Mouse (Mus musculus) liver, embryonic 14.5 days (tissue): ENCODE data around the gene G430095P16Rik. TPM values are rescaled to one million over a fixed set of nuclear protein-coding genes. Genes with fewer than 3 reads are reported as not detected.

Source experiments
- ATAC-seq: fragments of 200-750 bp; cut with Nextera tagmentation; 2 replicates; pipeline ENCODE4 v1.8.0; 2017; ENCODE audit warnings: moderate number of reproducible peaks, mild to moderate bottlenecking, moderate library complexity; ENCODE audit not compliant: insufficient read depth
- DNase-seq, 3 experiments: peaks; one replicate each; pipeline ENCODE4 v3.0.0-alpha.2; 2012 to 2013; ENCODE audit warnings: low read depth in 3 of 3, low spot score in 3 of 3
- H3K27ac ChIP-seq: fragments of 300-500 bp; sonication (generic); 2 replicates; pipeline ENCODE4 v1.5.1; 2014; ENCODE audit warnings: moderate library complexity, mild to moderate bottlenecking, control low read depth, inconsistent platforms
- H3K27me3 ChIP-seq: fragments of 300-500 bp; sonication (generic); 2 replicates; pipeline ENCODE4 v1.6.1; 2014; ENCODE audit warnings: mild to moderate bottlenecking, low read length, moderate library complexity; ENCODE audit not compliant: control insufficient read depth, insufficient read depth
- H3K36me3 ChIP-seq: fragments of 300-500 bp; sonication (generic); replicated peaks from 2 replicates; pipeline ENCODE4 v1.6.1; 2014; ENCODE audit warnings: low read depth; ENCODE audit not compliant: control insufficient read depth, insufficient read depth
- H3K4me1 ChIP-seq, 2 experiments: fragments of 200-500 bp in 1 of 2; fragments of 300-500 bp in 1 of 2; sonication (generic) in 1 of 2; replicated peaks; 2 replicates each; pipeline ENCODE4 v1.6.1; 2012 to 2014; ENCODE audit warnings: antibody characterized with exemption in 1 of 2, inconsistent platforms in 1 of 2, low read length in 1 of 2; ENCODE audit not compliant: control insufficient read depth in 2 of 2, insufficient read depth in 2 of 2
- H3K4me2 ChIP-seq: fragments of 300-500 bp; sonication (generic); 2 replicates; pipeline ENCODE4 v1.6.1; 2014; ENCODE audit warnings: low read depth, mild to moderate bottlenecking, control low read depth, moderate library complexity
- H3K4me3 ChIP-seq, 2 experiments: fragments of 200-500 bp in 1 of 2; fragments of 300-500 bp in 1 of 2; sonication (generic) in 1 of 2; 2 replicates each; pipeline ENCODE4 v1.5.1; 2012 to 2014; ENCODE audit warnings: low read depth in 2 of 2, low read length in 2 of 2, mild to moderate bottlenecking in 2 of 2, control low read depth in 1 of 2, inconsistent platforms in 1 of 2, moderate library complexity in 1 of 2; ENCODE audit not compliant: insufficient read depth in 1 of 2
- H3K9ac ChIP-seq: fragments of 300-500 bp; sonication (generic); replicated peaks from 2 replicates; pipeline ENCODE4 v1.6.1; 2014; ENCODE audit warnings: mild to moderate bottlenecking, control low read depth, moderate library complexity
- H3K9me3 ChIP-seq: fragments of 300-500 bp; sonication (generic); 2 replicates; pipeline ENCODE4 v1.6.1; 2016; ENCODE audit warnings: low read length, mixed read lengths; ENCODE audit not compliant: control insufficient read depth
- CTCF ChIP-seq: IDR thresholded peaks from 2 replicates; pipeline ENCODE4 v1.5.1; 2016; ENCODE audit warnings: antibody characterized with exemption, low read depth, control low read depth
- EP300 ChIP-seq: IDR thresholded peaks from 2 replicates; pipeline ENCODE4 v1.6.1; 2016; ENCODE audit warnings: antibody characterized with exemption, low read depth
- WGBS: fragments of 180-500 bp; shearing (Covaris S2); extraction: QIAGEN DNeasy Blood & Tissue Kit; methylation state at CpG from one replicate; pipeline ENCODE4 v1.1.7; 2014; ENCODE audit not compliant: insufficient replicate concordance; 5-methylcytosine and 5-hydroxymethylcytosine counted together
- polyA plus RNA-seq, 2 experiments: library from polyadenylated mRNA; depleted of rRNA in 1 of 2; stranded (reverse) in 1 of 2; unstranded in 1 of 2; fragments of >200 nt; fragmentation: Nextera tagmentation in 1 of 2; extraction: Ambion mirVana in 1 of 2; gene quantifications; 2 replicates each; pipeline versions ENCODE4 v1.2.1 to v1.2.3; 2012 to 2014

Gene G430095P16Rik
- polyA plus RNA-seq, 2 experiments: 10.3 to 11.9 TPM

GRCm38 (mm10) chr8:84703466-84704249, 19.1 kb upstream of the G430095P16Rik start:
- Histone ChIP-seq H3K36me3 (peaks cover 25% of the 10 kb centered on the region), H3K27ac (peak overlapping the region; percentile 98), H3K9ac (peak overlapping the region; percentile 100), H3K9me3 (no peaks in the 10 kb centered on the region), H3K4me3 (peak overlapping the region; percentile 88 to 98), H3K4me1 (peaks cover 42 to 51% of the 10 kb centered on the region in 2 experiments), H3K4me2 (peak overlapping the region; percentile 90), H3K27me3 (peaks cover 11% of the 10 kb centered on the region)
- DNase-seq: no peak
- TF ChIP-seq CTCF: peak; percentile 50; the same call in 1 of the 2 replicates
- TF ChIP-seq EP300: no peak
- 2% methylated on average over 38 of the region's 38 CpGs for WGBS
- no peak for ATAC-seq

GRCm38 (mm10) chr8:84704356-84704755, 18.5 kb upstream of the G430095P16Rik start:
- WGBS: under 1% methylated on average over 16 of the region's 16 CpGs
- Histone ChIP-seq H3K36me3 (peaks cover 24% of the 10 kb centered on the region), H3K27ac (peak overlapping the region; percentile 98), H3K9me3 (no peaks in the 10 kb centered on the region), H3K27me3 (peaks cover 11% of the 10 kb centered on the region), H3K9ac (peak overlapping the region; percentile 100), H3K4me2 (peak overlapping the region; percentile 90), H3K4me3 (peak overlapping the region; percentile 88 to 98), H3K4me1 (peaks cover 42 to 52% of the 10 kb centered on the region in 2 experiments)
- ATAC-seq: peak; percentile 27; the same call in 1 of the 2 replicates
- DNase-seq: peak; percentile 74 to 79 (median 74)
- TF ChIP-seq EP300 (no peak), CTCF (peak; percentile 99)

- Histone ChIP-seq H3K27ac (peak overlapping the region; percentile 98), H3K36me3 (peaks cover 22% of the 10 kb centered on the region), H3K27me3 (peaks cover 11% of the 10 kb centered on the region), H3K4me2 (peak overlapping the region; percentile 90), H3K9me3 (no peaks in the 10 kb centered on the region), H3K4me3 (peak overlapping the region; percentile 88 to 98), H3K4me1 (peaks cover 35 to 45% of the 10 kb centered on the region in 2 experiments), H3K9ac (peak overlapping the region; percentile 100)
- no peak for DNase-seq
- 1% methylated on average over 61 of the region's 61 CpGs for WGBS
- TF ChIP-seq CTCF (no peak), EP300 (no peak; the same call in 1 of the 2 replicates)
- peak; percentile 3; the same call in 1 of the 2 replicates for ATAC-seq
These were observed 17.7 kb upstream of the G430095P16Rik start for GRCm38 (mm10) chr8:84704867-84705831.

GRCm38 (mm10) chr8:84705960-84706359, 16.8 kb upstream of the G430095P16Rik start:
- H3K36me3 ChIP-seq: peaks cover 22% of the 10 kb centered on the region
- H3K4me3 ChIP-seq: peak overlapping the region; percentile 88 to 98; a peak in 3 of 4 replicates
- peak overlapping the region; percentile 98 for H3K27ac ChIP-seq
- peak overlapping the region; percentile 90 for H3K4me2 ChIP-seq
- ATAC-seq: no peak
- H3K4me1 ChIP-seq: peaks cover 27 to 37% of the 10 kb centered on the region in 2 experiments
- peak overlapping the region; percentile 100 for H3K9ac ChIP-seq
- TF ChIP-seq CTCF: no peak
- TF ChIP-seq EP300: 0 out of 2 replicates have a peak, but pooled peaks have one; percentile 5
- WGBS: 1% methylated on average over 12 of the region's 12 CpGs
- H3K9me3 ChIP-seq: no peaks in the 10 kb centered on the region
- DNase-seq: no peak
- H3K27me3 ChIP-seq: peaks cover 11% of the 10 kb centered on the region
